Mouse (Mus musculus): ENCODE results near the gene 2610021A01Rik. TPM values are rescaled to one million over a fixed set of nuclear protein-coding genes. Genes with fewer than 3 reads are reported as not detected.
"Not testable (repeated sequence)": the region's sequence is repeated elsewhere in the genome, so short reads cannot be mapped to it uniquely, and the experiment has no call there.

The 2610021A01Rik gene
- polyA plus RNA-seq, 1 experiment from 2014 or later, result 6.3 TPM

GRCm38 (mm10) chr7:41633221-41633984 lies 34.4 kb downstream of the 2610021A01Rik start:
- 0% methylated on average over 26 of the region's 26 CpGs for WGBS
- Histone ChIP-seq H3K4me3 (peak overlapping the region; percentile 86), H3K9ac (peak overlapping the region; percentile 75), H3K36me3 (peaks cover 19% of the 10 kb centered on the region), H3K4me2 (peak overlapping the region; percentile 95), H3K27me3 (no peaks in the 10 kb centered on the region), H3K9me3 (replicated peaks) (no peaks in the 10 kb centered on the region), H3K27ac (peak overlapping the region; percentile 99), H3K4me1 (replicated peaks) (peaks cover 8% of the 10 kb centered on the region; the same call in 1 of the 2 replicates)
- peak; percentile 93 for ATAC-seq (replicated peaks; ENCODE audit: insufficient number of reproducible peaks, insufficient read depth, low FRiP score, low read depth)

GRCm38 (mm10) chr7:41674326-41674725 lies 75.3 kb downstream of the 2610021A01Rik start:
- not testable (repeated sequence) for H3K9ac ChIP-seq, H3K27ac ChIP-seq
- 53% methylated on average over 1 of the region's 1 CpGs for WGBS

More at GRCm38 (mm10) chr7:41674326-41674725, 75.3 kb downstream of the 2610021A01Rik start:
- H3K4me2 ChIP-seq; H3K4me1 ChIP-seq (replicated peaks); ATAC-seq (replicated peaks; ENCODE audit: insufficient number of reproducible peaks, insufficient read depth, low FRiP score, low read depth); H3K36me3 ChIP-seq; H3K9me3 ChIP-seq (replicated peaks); H3K27me3 ChIP-seq; H3K4me3 ChIP-seq: not testable (repeated sequence)

Other genes with a start within 250 kb of the 2610021A01Rik start
- 10.1 and 12.4 TPM in 2 replicates for gene AI987944, start 205.9 kb upstream of the 2610021A01Rik start, polyA plus RNA-seq (2015; fragmentation: Nextera tagmentation; extraction: Ambion mirVana)
- gene Vmn2r57, start 150.5 kb upstream of the 2610021A01Rik start, polyA plus RNA-seq (2015; fragmentation: Nextera tagmentation; extraction: Ambion mirVana), result 0.14 TPM in 2 replicates
- 0.06 TPM in 1 of 2 replicates, not detected in the other for gene Gm20449, start 99.8 kb upstream of the 2610021A01Rik start, polyA plus RNA-seq (2015; fragmentation: Nextera tagmentation; extraction: Ambion mirVana)
- gene AW146154, start 99.3 kb upstream of the 2610021A01Rik start, polyA plus RNA-seq (2015; fragmentation: Nextera tagmentation; extraction: Ambion mirVana), result 4.6 and 8.7 TPM in 2 replicates
- gene Gm6871, start 25.6 kb upstream of the 2610021A01Rik start, polyA plus RNA-seq (2015; fragmentation: Nextera tagmentation; extraction: Ambion mirVana), result not detected in 2 replicates
- gene Zfp788, start 34.0 kb downstream of the 2610021A01Rik start, polyA plus RNA-seq (2015; fragmentation: Nextera tagmentation; extraction: Ambion mirVana), result 5.5 and 6.4 TPM in 2 replicates

All from heart, embryonic 15.5 days (tissue).